Mouse (Mus musculus) ES-Bruce4 (cell line): ENCODE results near the gene Lbhd2. TPM values are rescaled to one million over a fixed set of nuclear protein-coding genes. Genes with fewer than 3 reads are reported as not detected.

Source experiments
- H3K27ac ChIP-seq: 2 replicates; pipeline ENCODE4 v1.5.1; 2012; ENCODE audit warnings: low read length, inconsistent platforms; ENCODE audit not compliant: insufficient read depth
- H3K27me3 ChIP-seq: 2 replicates; pipeline ENCODE4 v1.6.1; 2012; ENCODE audit warnings: mild to moderate bottlenecking, low read length, inconsistent platforms; ENCODE audit not compliant: control insufficient read depth, poor library complexity, insufficient read depth, severe bottlenecking
- H3K36me3 ChIP-seq: 2 replicates; pipeline ENCODE4 v1.6.1; 2012; ENCODE audit warnings: inconsistent platforms, mild to moderate bottlenecking, low read length, moderate library complexity; ENCODE audit not compliant: control insufficient read depth, poor library complexity, insufficient read depth, severe bottlenecking
- H3K4me1 ChIP-seq: one replicate; pipeline ENCODE4 v1.8.1; 2011; ENCODE audit warnings: low read length; ENCODE audit not compliant: control insufficient read depth, insufficient read depth
- H3K4me3 ChIP-seq: 2 replicates; pipeline ENCODE4 v1.5.1; 2011; ENCODE audit warnings: low read depth, mild to moderate bottlenecking, low read length
- H3K9ac ChIP-seq: 2 replicates; pipeline ENCODE4 v1.6.1; 2012; ENCODE audit warnings: low read depth, mild to moderate bottlenecking, inconsistent platforms; ENCODE audit not compliant: poor library complexity, severe bottlenecking
- H3K9me3 ChIP-seq: replicated peaks from 2 replicates; pipeline ENCODE4 v1.6.1; 2012; ENCODE audit warnings: mild to moderate bottlenecking, low read length, inconsistent platforms; ENCODE audit not compliant: control insufficient read depth, poor library complexity, insufficient read depth, severe bottlenecking
- CTCF ChIP-seq: IDR thresholded peaks from one replicate; pipeline ENCODE4 v1.8.1; 2011; ENCODE audit warnings: low read depth, low read length
- EP300 ChIP-seq: IDR thresholded peaks from 2 replicates; pipeline ENCODE4 v1.6.1; 2011; ENCODE audit warnings: low read depth, low read length; ENCODE audit not compliant: insufficient read depth
- POLR2A ChIP-seq: IDR thresholded peaks from one replicate; pipeline ENCODE4 v1.8.1; 2011; ENCODE audit warnings: low read length; ENCODE audit not compliant: insufficient read depth
- polyA plus RNA-seq: library from polyadenylated mRNA; stranded (reverse); fragments of >200 nt; gene quantifications from 2 replicates; pipeline ENCODE4 v1.2.4, GENCODE M21; 2011; ENCODE audit warnings: low read depth; ENCODE audit not compliant: missing spikeins, insufficient read depth, insufficient read length

Gene Lbhd2
- polyA plus RNA-seq, 1 experiment: not detected

DNA sequence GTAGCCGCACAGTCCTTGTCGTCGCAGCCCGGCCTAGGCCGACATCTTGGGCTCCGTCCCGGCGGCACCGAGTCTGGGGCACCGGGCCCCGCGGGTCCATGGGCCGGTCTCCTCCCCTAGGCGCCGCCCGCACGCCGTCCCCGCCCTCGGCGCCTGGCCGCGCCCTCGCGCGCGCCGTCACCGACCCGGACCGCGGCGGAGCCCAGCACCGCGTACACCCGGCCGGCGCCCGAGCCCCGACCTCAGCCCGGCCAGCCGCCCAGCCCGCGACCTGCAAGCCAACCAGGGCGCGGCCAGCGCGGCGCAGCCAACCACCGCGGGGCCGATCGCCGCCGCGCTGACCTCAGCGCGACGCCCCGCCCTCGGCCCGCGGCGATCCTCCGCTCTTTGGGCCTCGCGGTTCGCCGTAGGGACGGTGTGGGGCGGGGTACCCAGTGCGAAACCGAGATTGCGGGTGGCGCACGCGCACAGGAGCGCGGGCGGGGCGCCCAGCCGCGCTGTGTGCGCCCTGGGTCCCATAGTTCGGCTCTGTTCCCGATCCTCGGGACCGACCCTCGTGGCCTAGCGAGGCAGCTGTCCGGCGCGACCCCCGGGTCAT is 29.1 kb upstream of the Lbhd2 start, which contains the start of gene Cdc42bpb:
TSS of gene Cdc42bpb (minus strand) at position 343 of the 598 bp plus-strand sequence.
- Histone ChIP-seq H3K27me3 (no peaks in the 10 kb centered on the region), H3K9me3 (no peaks in the 10 kb centered on the region), H3K4me1 (peaks cover 2% of the 10 kb centered on the region), H3K9ac (peak within 1 kb of the TSS; percentile 96), H3K4me3 (peak within 1 kb of the TSS; percentile 98), H3K27ac (peak within 1 kb of the TSS; percentile 64), H3K36me3 (no peaks in the 10 kb centered on the region)
- TF ChIP-seq POLR2A (peak; percentile 52), EP300 (0 out of 2 replicates have a peak, but pooled peaks have one; percentile 36), CTCF (no peak)

DNA sequence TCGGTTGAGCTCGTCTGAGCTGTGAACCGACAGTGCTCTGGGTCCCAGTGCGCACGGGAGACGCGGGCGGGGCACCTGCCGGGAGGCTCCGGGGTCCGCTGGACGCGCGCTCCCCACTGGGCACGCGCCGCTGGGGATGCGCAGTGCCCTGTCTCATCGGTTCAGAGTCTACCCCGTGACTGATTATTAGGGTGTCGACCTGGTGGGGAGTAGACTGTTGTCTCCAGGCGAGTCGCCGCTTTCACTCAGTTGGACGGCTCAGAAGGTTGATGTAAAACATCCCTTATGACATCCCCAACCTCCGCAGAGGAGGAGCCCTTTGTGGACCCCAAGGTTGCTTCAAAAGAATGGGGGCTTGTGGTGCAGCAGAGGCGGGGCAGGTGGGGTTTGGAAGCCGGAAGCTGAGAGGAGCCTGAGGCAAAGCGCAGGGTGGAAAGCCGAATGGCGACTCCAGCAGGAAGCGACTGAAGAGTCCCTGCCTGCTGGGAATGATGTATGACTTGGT is 28.6 kb upstream of the Lbhd2 start:
- H3K27ac ChIP-seq: peak overlapping the region; percentile 64
- no peaks in the 10 kb centered on the region for H3K9me3 ChIP-seq
- H3K9ac ChIP-seq: peak overlapping the region; percentile 96
- TF ChIP-seq EP300 (no peak), CTCF (no peak)
- H3K4me3 ChIP-seq: peak overlapping the region; percentile 95
- H3K4me1 ChIP-seq: peaks cover 2% of the 10 kb centered on the region
- H3K36me3 ChIP-seq: no peaks in the 10 kb centered on the region
- H3K27me3 ChIP-seq: no peaks in the 10 kb centered on the region

GRCm38 (mm10) chr12:111378812-111379211 is 27.8 kb upstream of the Lbhd2 start:
- TF ChIP-seq CTCF (no peak), EP300 (no peak), POLR2A (no peak)
- Histone ChIP-seq H3K36me3 (no peaks in the 10 kb centered on the region), H3K4me1 (peaks cover 2% of the 10 kb centered on the region), H3K9ac (peak overlapping the region; percentile 96), H3K4me3 (peak overlapping the region; percentile 13; the same call in 1 of the 2 replicates), H3K27ac (no peak overlapping the region), H3K9me3 (no peaks in the 10 kb centered on the region), H3K27me3 (no peaks in the 10 kb centered on the region)

DNA sequence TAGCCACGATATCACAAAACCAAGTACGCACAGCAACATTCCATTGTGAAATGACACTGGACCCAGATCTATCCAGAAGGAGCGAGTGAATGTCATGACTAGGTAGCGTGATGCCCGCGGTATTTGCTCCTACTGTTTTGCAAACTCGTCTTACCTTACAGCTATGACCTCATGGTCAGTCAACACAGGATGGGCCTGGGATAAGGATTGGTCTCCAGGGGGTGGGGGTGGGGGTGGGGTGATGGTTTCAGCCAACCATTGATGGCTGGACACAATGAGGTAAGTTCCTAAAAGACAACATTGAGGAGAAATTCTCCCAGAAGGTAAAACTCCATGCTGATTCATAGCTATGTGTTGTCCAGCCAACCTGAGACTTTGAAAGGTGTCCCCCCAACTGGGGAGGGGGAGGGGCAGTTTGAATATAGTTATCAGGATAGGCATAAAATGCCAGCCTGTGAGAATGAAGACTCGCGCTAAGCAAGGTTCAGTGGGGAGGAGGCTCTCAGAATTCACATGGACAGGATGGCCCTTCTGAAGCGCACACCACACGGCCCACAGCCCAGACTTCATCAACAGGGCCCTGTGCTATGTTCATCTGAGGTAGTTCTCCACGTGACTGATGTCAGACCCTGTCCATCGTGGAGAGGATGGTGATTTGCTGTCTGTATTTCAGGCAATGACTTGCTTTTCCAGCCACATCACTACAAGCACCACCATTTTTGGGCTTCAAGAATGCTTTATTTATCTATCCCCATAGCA is 20.5 kb upstream of the Lbhd2 start:
- TF ChIP-seq POLR2A (no peak), CTCF (no peak), EP300 (no peak)
- Histone ChIP-seq H3K27ac (no peak overlapping the region), H3K9me3 (0 out of 2 replicates have a peak, but pooled peaks cover 4% of the 10 kb centered on the region), H3K9ac (no peak overlapping the region), H3K4me1 (no peaks in the 10 kb centered on the region), H3K27me3 (no peaks in the 10 kb centered on the region), H3K4me3 (no peak overlapping the region), H3K36me3 (no peaks in the 10 kb centered on the region)

- no peak overlapping the region for H3K27ac ChIP-seq
- H3K9ac ChIP-seq: no peak overlapping the region
- TF ChIP-seq EP300 (no peak), POLR2A (no peak), CTCF (no peak)
- H3K27me3 ChIP-seq: no peaks in the 10 kb centered on the region
- no peaks in the 10 kb centered on the region for H3K36me3 ChIP-seq
- H3K4me1 ChIP-seq: no peaks in the 10 kb centered on the region
- H3K9me3 ChIP-seq: 0 out of 2 replicates have a peak, but pooled peaks cover 4% of the 10 kb centered on the region
- no peak overlapping the region for H3K4me3 ChIP-seq
These were observed 19.9 kb upstream of the Lbhd2 start for GRCm38 (mm10) chr12:111386642-111387120.

GRCm38 (mm10) chr12:111387146-111387545 is 19.5 kb upstream of the Lbhd2 start:
- TF ChIP-seq POLR2A (no peak), CTCF (no peak), EP300 (no peak)
- 0 out of 2 replicates have a peak, but pooled peaks cover 4% of the 10 kb centered on the region for H3K9me3 ChIP-seq
- no peak overlapping the region for H3K9ac ChIP-seq
- H3K36me3 ChIP-seq: no peaks in the 10 kb centered on the region
- H3K27me3 ChIP-seq: no peaks in the 10 kb centered on the region
- H3K27ac ChIP-seq: no peak overlapping the region
- H3K4me1 ChIP-seq: no peaks in the 10 kb centered on the region
- no peak overlapping the region for H3K4me3 ChIP-seq
